Mouse (Mus musculus): Measurements from ENCODE around the gene Thbd. TPM values are rescaled to one million over a fixed set of nuclear protein-coding genes. Genes with fewer than 3 reads are reported as not detected.
A peak's percentile ranks its signal among the peaks of the same experiment; 100 is the strongest.

The Thbd gene
- total RNA-seq, 1 experiment from 2014 or later, result 81.2 TPM

DNA sequence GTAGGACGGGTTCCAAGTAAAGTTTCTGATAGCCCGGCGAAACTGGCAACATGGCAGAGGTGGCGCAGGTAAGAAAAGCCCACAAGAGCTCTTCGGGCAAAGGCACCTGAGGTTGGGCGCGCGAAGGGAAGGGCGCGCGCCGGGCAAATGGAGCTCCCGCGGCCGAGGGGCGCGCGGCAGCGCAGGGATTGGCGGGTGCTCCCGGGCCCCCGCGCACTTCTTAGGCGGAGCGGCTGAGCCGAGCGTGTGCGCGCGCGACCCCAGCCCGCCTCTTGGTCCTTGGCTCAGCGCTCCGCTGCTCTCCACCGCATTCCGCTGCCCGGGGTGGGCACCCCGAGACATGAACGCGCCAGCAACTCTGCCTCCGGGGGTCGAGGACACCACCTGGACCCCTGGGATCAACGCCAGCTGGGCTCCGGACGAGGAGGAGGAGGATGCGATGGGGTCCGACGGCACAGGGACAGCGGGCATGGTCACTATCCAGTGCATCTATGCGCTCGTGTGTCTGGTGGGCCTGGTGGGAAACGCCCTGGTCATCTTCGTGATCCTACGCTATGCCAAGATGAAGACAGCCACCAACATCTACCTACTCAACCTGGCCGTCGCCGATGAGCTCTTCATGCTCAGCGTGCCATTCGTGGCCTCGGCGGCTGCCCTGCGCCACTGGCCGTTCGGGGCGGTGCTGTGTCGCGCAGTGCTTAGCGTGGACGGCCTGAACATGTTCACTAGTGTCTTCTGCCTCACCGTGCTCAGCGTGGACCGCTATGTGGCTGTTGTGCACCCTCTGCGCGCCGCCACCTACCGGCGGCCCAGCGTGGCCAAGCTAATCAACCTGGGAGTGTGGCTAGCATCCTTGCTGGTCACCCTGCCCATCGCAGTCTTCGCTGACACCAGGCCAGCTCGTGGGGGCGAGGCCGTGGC is 12.6 kb downstream of the Thbd start, which contains the start of gene Sstr4:
Gene Sstr4 (plus strand): TSS at position 214 of the 921 bp plus-strand sequence.
- ATAC-seq (replicated peaks; ENCODE audit: insufficient number of reproducible peaks, low FRiP score, low TSS enrichment, poor library complexity, severe bottlenecking), result peak; percentile 32

DNA sequence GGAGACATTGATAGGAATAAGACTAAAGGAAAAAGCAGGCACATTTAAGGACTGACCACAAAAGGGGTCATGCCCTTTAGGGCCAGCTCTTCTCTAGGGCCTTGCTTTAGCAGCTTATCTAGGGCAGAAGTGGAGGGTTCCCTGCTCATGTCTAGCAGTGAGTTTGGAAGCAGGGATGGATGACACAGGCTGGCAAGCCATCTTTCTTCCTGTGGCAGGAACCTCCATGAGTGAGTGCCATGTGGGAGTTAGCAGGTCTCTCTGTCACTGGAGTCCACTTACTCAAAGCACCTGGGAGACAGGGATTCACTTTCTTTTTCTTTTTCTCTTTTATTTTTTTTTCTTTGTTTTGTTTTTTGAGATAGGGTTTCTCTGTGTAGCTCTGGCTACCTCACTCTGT is 14.1 kb downstream of the Thbd start:
- ATAC-seq (replicated peaks; ENCODE audit: insufficient number of reproducible peaks, low FRiP score, low TSS enrichment, poor library complexity, severe bottlenecking), result no peak

DNA sequence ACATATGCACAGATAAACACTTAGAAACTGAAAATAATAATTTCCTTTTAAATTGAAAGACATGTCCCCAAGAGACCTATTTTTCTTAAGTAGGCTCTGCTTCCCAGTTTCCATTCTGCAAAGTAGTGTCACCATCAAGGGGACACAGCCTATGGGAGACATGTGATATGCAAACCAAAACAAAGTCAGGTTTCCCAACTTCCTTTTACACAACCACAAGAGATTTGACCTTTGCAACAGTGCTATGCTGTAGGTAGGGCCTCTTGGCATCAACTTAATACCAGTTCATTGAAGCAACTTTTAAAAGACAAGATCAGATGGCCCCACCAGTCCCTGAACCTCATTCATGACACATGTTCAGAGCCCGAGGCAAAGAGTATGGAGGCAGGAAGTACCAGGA is 14.8 kb downstream of the Thbd start:
- ATAC-seq (replicated peaks; ENCODE audit: insufficient number of reproducible peaks, low FRiP score, low TSS enrichment, poor library complexity, severe bottlenecking), result peak; percentile 73

DNA sequence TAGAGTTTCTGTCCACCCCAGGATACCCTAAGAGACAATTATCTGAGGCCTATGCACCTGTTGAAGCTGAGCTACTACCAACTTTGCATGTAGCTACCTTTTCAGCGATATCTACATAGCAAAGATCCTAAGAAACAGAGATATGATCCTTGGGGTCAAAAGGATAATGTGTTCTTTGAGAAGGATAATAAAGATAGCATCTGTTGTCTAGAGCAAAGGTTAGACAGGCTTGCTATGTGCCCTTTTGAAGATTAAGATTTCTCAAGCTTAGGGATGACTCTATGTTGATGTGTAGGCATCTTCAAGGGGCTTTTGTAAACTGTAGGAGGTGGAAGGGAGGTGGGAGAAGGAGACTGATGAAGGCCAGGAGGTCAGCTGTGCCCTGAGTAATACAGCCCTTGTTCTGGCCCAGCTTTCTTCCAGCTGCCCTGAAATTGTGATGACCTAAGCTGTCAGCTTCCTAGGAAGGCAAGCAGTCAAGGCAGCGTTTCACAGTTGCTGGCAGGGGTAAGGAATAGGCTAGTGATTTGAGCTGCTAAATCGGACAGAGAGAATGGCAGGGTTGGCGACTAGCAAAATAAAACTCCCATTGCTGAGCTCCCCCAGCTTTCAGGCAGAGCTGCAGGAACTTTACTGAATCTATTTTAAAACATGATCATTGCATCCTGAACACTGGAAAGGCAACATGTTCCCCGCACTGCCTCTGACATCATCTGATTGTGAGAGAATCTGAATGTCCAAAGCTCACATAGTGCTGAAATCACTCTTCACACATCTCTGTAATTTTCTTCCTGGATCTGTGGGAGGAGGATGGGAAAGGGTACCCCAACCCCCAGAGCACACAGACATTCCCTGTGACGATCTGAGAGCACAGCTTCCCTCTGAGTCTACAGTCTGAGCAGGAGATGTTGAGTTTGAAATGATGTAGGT is 20.1 kb downstream of the Thbd start:
- ATAC-seq (replicated peaks; ENCODE audit: insufficient number of reproducible peaks, low FRiP score, low TSS enrichment, poor library complexity, severe bottlenecking), result no peak

DNA sequence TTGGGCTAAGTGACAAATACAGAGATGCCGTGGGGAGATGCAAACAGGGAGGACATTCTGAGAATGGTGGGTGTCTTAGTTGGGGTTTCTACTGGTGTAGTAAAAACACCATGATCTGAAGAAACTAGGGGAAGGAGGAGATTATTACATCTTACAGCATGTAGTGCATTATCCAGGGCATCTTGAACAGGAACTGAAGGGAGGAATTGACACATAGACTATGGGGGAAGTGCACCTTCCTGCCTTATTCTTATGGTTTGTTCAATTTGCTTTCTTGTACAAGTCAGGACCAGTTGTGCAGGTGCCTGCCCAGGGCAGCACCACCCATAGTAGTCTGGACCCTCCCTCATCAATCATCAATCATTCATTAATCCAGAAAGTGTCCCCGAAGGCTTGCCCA is 21.1 kb downstream of the Thbd start:
- ATAC-seq (replicated peaks; ENCODE audit: insufficient number of reproducible peaks, low FRiP score, low TSS enrichment, poor library complexity, severe bottlenecking), result no peak; the same call in 1 of the 2 replicates

DNA sequence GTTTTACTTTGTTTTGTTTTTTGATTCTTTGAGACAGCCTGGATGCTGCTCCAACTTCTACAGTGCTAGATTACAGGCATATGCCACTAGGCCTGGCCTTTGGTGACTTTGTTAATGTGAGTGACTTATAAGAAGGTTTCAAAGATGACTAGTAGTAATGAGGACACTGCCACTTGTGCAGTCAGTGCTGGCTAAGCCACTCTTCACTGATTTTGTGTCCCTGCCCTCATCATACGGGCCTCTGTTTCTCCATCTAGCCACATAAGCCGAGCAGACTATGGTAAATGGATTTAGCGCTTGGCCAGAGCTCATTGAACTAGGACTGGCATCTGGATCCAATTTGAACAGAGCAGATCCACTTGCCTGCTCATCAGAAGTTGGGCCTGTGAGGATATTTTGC is 21.5 kb downstream of the Thbd start:
- no peak for ATAC-seq (replicated peaks; ENCODE audit: insufficient number of reproducible peaks, low FRiP score, low TSS enrichment, poor library complexity, severe bottlenecking)

DNA sequence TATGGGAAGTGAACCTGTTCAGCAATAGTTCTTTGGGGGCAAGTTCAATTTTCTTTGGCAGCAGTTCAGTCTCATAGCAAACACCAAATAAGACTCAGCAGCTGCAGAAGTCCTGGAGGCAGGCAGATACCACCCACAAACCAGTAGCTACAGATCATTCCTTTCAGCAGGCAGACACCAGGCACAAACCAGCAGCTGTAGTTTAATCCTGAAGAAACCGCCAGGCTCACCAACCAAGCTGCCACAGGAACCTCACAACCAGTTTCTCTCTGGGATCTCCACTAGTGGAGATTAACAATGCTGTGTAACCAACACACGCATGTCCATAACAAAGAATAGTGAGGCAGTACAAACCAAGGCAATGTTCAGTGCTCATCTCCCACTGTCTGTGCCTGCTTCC is 26.9 kb downstream of the Thbd start:
- ATAC-seq (replicated peaks; ENCODE audit: insufficient number of reproducible peaks, low FRiP score, low TSS enrichment, poor library complexity, severe bottlenecking), result no peak

DNA sequence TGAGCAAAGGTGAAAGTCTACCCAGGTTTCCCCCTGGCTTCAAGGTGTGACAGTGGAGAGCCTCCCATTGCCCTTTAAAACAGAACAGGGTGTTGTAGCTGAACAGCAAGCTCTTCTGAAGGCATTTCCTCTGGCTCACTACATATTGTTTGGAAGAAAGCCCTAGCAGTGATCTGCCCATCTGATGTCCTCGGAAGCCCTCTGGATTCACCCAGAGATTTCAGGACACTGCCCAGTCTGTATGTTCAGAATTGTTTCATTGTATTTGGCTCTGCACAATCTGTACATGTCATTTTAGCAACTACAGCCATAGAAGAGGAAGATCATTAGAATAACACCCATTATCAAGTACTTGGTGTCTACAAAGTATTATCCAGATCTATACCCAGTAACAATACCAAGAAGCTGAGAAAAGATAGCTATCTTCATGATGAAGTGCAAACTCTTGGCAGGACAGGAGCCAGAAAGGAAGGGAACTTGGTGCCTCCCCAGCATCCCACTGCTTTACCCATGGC is 28.0 kb downstream of the Thbd start:
- ATAC-seq (replicated peaks; ENCODE audit: insufficient number of reproducible peaks, low FRiP score, low TSS enrichment, poor library complexity, severe bottlenecking), result no peak

DNA sequence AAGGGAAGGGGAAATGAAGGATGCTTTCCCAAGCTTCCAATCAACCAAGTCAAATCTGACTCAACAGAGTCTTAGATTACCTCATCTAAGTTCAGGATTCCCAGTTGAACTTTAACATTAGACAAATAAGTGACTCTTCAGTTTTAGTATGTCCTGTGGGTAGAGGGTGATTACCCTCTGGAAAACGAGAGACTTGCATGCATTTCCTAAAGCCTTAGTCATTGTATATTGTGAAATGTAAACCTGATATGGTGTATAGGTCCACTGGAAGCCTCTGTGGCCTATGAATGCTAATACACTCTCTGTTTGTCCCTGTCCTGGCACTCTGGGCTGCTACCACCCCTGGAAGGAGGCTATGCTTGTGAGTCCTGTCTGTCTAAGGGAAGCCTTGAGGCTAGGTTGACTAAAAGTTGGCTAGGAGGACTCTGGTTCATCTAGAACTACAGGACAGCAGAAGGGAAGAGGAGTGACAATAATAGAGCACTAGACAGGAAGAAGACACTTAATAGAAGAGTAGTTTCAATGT is 29.1 kb downstream of the Thbd start:
- no peak for ATAC-seq (replicated peaks; ENCODE audit: insufficient number of reproducible peaks, low FRiP score, low TSS enrichment, poor library complexity, severe bottlenecking)

DNA sequence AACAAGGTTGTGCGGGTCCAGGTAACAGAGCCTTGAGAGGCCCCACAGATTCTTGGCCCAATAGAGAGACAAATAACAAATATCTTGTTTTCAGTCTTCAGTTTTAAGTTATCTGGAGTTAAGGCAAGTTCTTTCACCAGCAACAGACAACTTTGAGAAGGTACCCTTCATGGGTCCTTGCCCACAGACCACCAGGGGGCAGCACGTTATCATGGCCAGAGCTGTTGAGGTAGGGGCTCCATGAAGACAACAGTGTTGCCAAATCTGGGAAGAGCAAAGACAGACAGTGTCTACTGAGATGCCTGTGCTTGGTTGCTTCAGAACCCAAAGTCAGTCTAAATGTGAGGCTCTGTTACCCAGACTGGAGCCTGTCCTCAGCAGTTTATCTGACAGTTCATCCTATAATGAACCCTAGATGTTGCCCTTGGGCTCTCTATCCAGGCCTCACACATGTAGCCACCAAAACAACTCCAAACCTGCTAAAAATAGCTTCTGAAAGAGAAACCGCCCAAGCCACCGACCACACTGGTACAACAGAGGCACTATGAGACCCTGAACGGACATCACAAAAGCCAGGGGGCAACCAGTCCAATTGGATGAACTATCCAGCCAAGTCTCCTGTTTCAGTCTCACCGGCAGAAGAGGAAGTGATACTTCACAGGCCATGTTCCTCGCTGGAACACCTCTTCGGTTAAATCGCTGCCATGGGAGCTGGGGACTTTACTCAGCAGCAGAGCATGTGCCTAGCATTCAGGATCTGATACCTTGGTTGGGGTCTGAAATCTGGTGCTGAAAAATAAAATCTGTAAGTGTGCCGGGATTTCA is 32.5 kb downstream of the Thbd start:
- ATAC-seq (replicated peaks; ENCODE audit: insufficient number of reproducible peaks, low FRiP score, low TSS enrichment, poor library complexity, severe bottlenecking), result peak; percentile 53

DNA sequence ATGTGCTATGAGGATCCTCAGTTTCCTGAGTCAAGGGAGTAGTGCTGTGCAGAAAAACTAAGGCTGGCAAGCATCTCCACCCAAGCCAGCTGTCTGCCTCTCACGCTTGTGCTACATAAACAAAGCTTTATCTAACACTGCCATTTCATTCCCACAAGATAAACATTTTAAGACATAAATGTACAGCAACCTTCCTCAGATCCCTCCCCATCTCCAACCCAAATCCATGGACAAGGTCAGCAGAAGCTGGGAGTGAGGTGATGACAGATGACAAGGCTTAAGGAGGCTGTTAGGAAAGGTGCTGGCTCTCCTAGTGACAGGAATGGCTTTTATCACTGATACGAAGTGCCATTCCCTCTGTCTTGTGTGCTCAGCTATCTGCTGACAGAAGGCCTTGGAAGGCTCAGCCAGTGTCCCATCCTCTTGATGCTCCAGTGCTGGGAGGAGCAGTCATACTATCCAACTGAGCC is 34.4 kb downstream of the Thbd start:
- no peak for ATAC-seq (replicated peaks; ENCODE audit: insufficient number of reproducible peaks, low FRiP score, low TSS enrichment, poor library complexity, severe bottlenecking)

DNA sequence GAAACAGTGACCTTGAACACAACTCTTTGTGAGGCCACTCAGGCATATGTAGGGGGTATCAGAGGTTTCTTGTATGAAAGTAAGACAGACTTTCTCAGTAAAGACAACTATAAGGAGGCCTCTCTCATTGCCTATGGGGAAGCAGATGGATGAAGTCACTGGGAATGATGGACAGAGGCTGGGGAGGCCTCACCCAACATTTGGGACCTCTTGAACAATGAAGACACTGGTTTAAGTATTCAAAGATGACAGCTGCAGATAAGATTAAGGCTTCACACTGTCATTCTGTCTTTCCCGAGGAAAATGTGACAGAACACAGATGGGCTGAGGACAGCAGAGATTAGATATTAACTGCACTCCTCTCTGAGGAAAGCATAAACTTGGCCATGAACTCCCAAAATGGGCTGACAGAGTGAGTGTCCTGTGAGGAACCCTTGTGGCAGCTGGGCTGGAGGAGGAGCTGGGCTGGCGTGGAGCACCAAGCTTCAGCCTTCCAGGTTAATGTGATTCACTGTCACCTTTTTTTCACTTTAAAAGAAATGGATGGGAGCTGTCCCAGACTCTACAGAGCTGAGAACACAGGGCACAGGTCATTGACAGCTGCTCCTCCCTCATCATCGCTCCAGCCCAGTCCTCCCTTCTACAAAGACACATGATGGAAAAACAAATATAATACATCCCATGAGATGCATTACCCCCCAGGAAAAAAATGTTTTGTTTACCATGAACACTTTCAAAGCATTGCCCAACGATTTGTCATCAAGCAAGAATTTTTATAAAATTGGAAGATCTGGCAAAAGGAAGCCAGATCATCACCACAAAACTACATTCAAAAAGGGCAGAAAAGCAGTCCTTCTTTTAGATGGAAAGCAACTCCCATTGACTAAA is 36.0 kb downstream of the Thbd start:
- ATAC-seq (replicated peaks; ENCODE audit: insufficient number of reproducible peaks, low FRiP score, low TSS enrichment, poor library complexity, severe bottlenecking), result no peak

DNA sequence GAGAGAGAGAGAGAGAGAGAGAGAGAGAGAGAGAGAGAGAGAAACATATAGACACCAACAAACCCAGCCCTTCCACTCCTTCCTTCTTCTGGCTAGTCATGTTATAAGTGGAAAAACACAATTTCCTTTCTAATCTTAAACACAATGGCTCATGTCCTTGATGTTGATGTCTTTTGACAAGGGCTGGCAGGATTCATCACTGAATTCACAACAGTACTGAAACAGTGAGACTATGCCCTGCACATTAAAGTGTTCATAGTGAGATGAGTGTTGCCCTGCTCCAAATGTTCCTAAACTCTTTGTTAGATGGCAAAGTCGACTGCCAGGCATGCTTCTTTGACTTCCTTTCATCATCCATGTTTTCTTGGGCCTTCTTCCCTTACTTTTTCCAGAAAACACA is 42.8 kb downstream of the Thbd start:
- ATAC-seq (replicated peaks; ENCODE audit: insufficient number of reproducible peaks, low FRiP score, low TSS enrichment, poor library complexity, severe bottlenecking), result no peak

DNA sequence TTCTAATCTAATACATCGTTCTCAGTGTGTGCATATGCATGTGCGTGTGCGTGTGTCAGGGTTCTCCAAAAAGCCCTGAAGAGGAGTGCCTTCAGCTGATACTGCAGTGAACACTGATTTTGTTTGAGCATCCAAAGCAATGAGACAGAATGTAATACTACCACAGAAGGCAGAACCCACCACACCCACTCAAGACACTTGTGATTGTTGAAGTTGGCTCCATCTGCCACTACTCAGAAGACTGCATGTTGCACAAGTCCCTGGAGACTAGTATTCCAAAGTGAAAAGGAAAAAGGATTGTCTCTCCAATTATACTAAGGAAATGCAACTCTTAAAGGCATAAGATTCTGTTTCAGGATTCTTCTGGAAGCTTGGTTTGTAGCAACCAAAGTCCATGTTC is 43.5 kb downstream of the Thbd start:
- no peak for ATAC-seq (replicated peaks; ENCODE audit: insufficient number of reproducible peaks, low FRiP score, low TSS enrichment, poor library complexity, severe bottlenecking)

DNA sequence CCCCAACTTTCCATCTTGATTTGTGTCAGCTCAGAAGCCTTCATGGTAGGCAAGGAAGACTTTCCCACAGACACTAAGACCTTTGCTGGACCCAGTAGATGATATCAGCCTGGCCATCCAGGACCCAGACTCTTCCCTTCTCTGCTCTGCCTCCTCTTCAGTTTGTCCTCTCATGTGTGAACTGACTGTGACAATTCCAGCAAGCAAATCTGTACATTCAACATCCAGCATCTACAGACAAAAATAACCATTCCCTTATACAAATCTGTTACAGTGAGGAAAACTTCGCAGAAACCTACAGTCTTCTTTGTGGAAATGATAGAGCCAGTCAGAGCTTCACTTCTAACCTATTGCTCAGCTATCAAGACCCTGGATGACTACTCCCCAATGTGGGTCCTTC is 50.8 kb downstream of the Thbd start:
- no peak for ATAC-seq (replicated peaks; ENCODE audit: insufficient number of reproducible peaks, low FRiP score, low TSS enrichment, poor library complexity, severe bottlenecking)

Data from monocyte, adult 5-6 weeks (primary cell).